Mouse (Mus musculus) kidney, embryonic 16.5 days (tissue): ENCODE results near the gene Map3k5. TPM values are rescaled to one million over a fixed set of nuclear protein-coding genes. Genes with fewer than 3 reads are reported as not detected.

Source experiments
- ATAC-seq: fragments of 200-750 bp; cut with Nextera tagmentation; 2 replicates; pipeline ENCODE4 v1.8.0; 2017; ENCODE audit warnings: moderate TSS enrichment; ENCODE audit not compliant: low FRiP score, low TSS enrichment
- H3K27ac ChIP-seq: fragments of 300-500 bp; sonication (generic); 2 replicates; pipeline ENCODE4 v1.5.1; 2014; ENCODE audit warnings: low read length
- H3K27me3 ChIP-seq: fragments of 300-500 bp; sonication (generic); 2 replicates; pipeline ENCODE4 v1.6.1; 2014; ENCODE audit warnings: low read length, control low read depth, mixed read lengths; ENCODE audit not compliant: insufficient read depth
- H3K36me3 ChIP-seq: fragments of 300-500 bp; sonication (generic); 2 replicates; pipeline ENCODE4 v1.6.1; 2014; ENCODE audit warnings: low read length, control low read depth, mixed read lengths; ENCODE audit not compliant: insufficient read depth
- H3K4me1 ChIP-seq: fragments of 300-500 bp; sonication (generic); 2 replicates; pipeline ENCODE4 v1.6.1; 2014; ENCODE audit warnings: low read length, control low read depth, mixed read lengths; ENCODE audit not compliant: insufficient read depth
- H3K4me2 ChIP-seq: fragments of 300-500 bp; sonication (generic); replicated peaks from 2 replicates; pipeline ENCODE4 v1.6.1; 2014; ENCODE audit warnings: low read depth, low read length
- H3K4me3 ChIP-seq: fragments of 300-500 bp; sonication (generic); 2 replicates; pipeline ENCODE4 v1.5.1; 2014; ENCODE audit warnings: mild to moderate bottlenecking, low read length
- H3K9ac ChIP-seq: fragments of 300-500 bp; sonication (generic); replicated peaks from 2 replicates; pipeline ENCODE4 v1.6.1; 2014; ENCODE audit warnings: low read length
- H3K9me3 ChIP-seq: fragments of 300-500 bp; sonication (generic); 2 replicates; pipeline ENCODE4 v1.6.1; 2016; ENCODE audit warnings: low read length, control low read depth
- WGBS: fragments of 180-500 bp; shearing (Covaris S2); extraction: QIAGEN DNeasy Blood & Tissue Kit; methylation state at CpG from one replicate; pipeline ENCODE4 v1.1.7; 2014; 5-methylcytosine and 5-hydroxymethylcytosine counted together
- polyA plus RNA-seq: library from polyadenylated mRNA; unstranded; fragments of >200 nt; fragmentation: Nextera tagmentation; extraction: Ambion mirVana; gene quantifications from 2 replicates; pipeline ENCODE4 v1.2.1, GENCODE M21; 2015

Map3k5 gene
- polyA plus RNA-seq, 1 experiment from 2014 or later = 2.4 TPM

GRCm38 (mm10) chr10:20149835-20150355 lies 215.6 kb downstream of the Map3k5 start:
- H3K27me3 ChIP-seq = peaks cover 19% of the 10 kb centered on the region
- no peak for ATAC-seq
- peak overlapping the region; percentile 76 for H3K4me3 ChIP-seq
- WGBS = 3% methylated on average over 13 of the region's 13 CpGs
- peak overlapping the region; percentile 75 for H3K27ac ChIP-seq
- H3K4me1 ChIP-seq = no peaks in the 10 kb centered on the region
- H3K36me3 ChIP-seq = no peaks in the 10 kb centered on the region
- H3K9ac ChIP-seq = peak overlapping the region; percentile 84
- H3K9me3 ChIP-seq = no peaks in the 10 kb centered on the region
- peak overlapping the region; percentile 93 for H3K4me2 ChIP-seq

DNA sequence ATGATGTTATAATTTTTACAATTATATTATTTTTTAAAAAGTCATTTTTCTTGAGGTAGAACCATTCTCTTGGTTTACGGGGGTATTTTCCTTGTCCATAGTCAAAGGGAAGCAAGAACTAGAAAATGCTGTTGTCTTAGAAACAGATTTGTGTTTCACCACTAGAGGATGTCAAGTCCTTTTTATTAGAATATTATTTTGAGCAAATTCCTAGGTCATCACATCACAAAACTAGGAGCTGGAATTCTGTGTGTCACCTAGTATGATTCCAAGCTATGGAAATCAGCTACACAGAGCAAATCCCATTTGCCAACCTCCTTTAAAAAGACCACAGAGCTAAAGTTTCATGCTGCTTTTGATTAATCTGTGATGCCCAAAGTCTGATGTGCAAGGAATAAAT lies 217.9 kb downstream of the Map3k5 start:
- H3K9ac ChIP-seq = no peak overlapping the region
- H3K27me3 ChIP-seq = peaks cover 19% of the 10 kb centered on the region
- no peak overlapping the region for H3K4me3 ChIP-seq
- no peak overlapping the region for H3K4me2 ChIP-seq
- no peaks in the 10 kb centered on the region for H3K36me3 ChIP-seq
- whole genome bisulfite sequencing = 87% methylated on average over 1 of the region's 1 CpGs
- H3K9me3 ChIP-seq = no peaks in the 10 kb centered on the region
- ATAC-seq = no peak
- no peak overlapping the region for H3K27ac ChIP-seq
- H3K4me1 ChIP-seq = no peaks in the 10 kb centered on the region

DNA sequence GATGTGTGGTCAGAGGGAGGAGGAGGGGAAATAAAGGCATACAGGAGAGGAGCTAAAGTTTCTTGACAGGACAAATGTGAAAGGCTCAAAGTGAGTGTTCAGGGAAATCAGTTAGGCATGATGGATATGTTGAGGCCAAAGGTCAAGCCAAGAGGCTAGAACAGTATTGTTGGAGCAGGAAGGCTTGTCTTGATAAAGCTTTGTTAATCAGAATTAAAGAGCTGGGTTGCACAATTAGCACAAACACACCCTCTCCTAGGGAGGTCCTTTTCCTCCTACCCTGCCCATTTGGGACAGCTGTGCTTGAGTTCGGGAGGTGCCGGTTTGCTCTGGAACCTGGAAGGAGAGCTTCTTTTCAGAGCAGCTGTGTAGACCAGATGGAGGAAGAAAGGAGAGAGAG lies 219.2 kb downstream of the Map3k5 start:
- no peak for ATAC-seq
- Histone ChIP-seq H3K27me3 (peaks cover 5% of the 10 kb centered on the region; the same call in 1 of the 2 replicates), H3K9me3 (no peaks in the 10 kb centered on the region), H3K4me2 (no peak overlapping the region), H3K4me1 (no peaks in the 10 kb centered on the region), H3K27ac (no peak overlapping the region), H3K36me3 (no peaks in the 10 kb centered on the region), H3K4me3 (no peak overlapping the region), H3K9ac (no peak overlapping the region)
- 59% methylated on average over 2 of the region's 2 CpGs for WGBS

DNA sequence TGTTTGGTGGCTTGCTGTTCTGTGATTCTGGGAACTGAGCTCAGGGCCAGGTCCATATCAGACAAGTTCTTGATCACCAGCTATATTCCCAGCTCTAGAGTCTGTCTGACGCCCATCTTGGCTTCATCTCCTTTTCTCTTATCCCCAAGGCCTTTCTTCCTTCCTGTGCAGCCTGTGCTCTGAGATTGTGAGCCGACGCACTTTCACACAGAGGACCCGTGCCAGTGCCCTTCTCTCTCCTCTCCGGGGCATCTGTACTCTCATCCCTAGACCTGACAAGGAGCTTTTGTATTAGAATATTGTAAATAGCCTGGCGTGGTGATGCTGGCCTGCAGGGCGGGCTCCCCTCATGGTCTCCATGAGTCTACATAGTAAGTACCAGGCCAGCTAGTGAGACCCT lies 221.1 kb downstream of the Map3k5 start:
- no peaks in the 10 kb centered on the region for H3K9me3 ChIP-seq
- H3K4me2 ChIP-seq = no peak overlapping the region
- H3K4me1 ChIP-seq = no peaks in the 10 kb centered on the region
- no peak overlapping the region for H3K27ac ChIP-seq
- no peak overlapping the region for H3K4me3 ChIP-seq
- 80% methylated on average over 7 of the region's 7 CpGs for WGBS
- H3K27me3 ChIP-seq = no peaks in the 10 kb centered on the region
- ATAC-seq = no peak
- no peaks in the 10 kb centered on the region for H3K36me3 ChIP-seq
- no peak overlapping the region for H3K9ac ChIP-seq

DNA sequence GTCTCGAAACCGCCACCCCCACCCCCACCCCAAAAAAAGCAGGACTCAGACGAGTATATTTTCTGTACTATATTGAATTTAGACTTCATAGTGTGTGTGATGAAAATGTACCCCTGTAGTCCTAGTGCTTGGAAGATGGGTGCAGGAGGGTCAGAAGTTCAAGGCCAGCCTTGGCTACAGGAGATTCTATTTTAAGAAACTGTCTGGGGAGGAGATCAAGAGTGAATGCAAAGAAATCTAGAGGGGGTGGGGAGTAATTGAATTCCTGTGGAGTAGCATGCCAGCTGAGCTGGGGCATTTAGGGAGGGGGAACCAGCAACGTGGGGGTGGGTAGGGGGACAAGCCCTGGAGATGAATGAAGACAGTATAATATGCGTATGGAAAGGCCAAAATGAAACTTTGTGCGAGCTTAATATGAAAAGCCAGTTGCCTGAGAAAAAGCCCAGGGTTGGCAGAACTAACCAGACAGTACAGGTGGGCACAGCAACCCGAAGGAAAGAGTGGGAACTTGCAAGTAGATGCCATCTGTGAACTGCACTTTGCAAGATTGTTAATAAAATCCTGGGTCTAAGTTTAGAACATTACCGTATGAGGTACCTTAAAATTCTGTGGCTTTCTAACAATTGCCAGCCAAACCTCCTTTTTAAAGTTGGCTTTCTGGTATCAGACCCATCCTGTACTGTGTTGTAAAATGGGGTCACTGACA lies 222.9 kb downstream of the Map3k5 start:
- H3K4me2 ChIP-seq = no peak overlapping the region
- H3K9me3 ChIP-seq = no peaks in the 10 kb centered on the region
- H3K27ac ChIP-seq = no peak overlapping the region
- H3K27me3 ChIP-seq = no peaks in the 10 kb centered on the region
- no peak overlapping the region for H3K9ac ChIP-seq
- WGBS = 86% methylated on average over 8 of the region's 8 CpGs
- 0 out of 2 replicates have a peak, but pooled peaks cover 3% of the 10 kb centered on the region for H3K4me1 ChIP-seq
- no peak for ATAC-seq
- H3K4me3 ChIP-seq = no peak overlapping the region
- H3K36me3 ChIP-seq = no peaks in the 10 kb centered on the region

DNA sequence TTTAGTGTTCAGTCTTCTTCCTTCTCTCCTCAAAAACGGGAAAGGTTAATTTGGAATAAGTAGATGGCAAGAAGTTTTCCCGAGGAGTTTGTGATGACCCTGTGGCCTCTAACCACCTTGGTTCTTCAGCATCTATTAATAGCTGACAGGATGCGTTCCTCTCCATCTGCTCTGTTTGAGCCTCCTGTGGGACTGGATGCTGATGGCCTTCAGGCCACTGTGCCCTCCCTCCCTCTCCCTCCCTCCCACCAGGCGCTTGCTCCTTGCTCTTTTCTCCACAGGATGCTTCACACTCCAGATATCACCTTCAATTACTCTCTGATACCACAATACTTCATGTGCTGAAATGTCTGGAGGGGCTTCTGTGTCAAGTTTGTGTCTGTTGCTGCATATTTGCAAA lies 224.5 kb downstream of the Map3k5 start:
- H3K27me3 ChIP-seq = no peaks in the 10 kb centered on the region
- no peaks in the 10 kb centered on the region for H3K36me3 ChIP-seq
- 50% methylated on average over 4 of the region's 4 CpGs for WGBS
- H3K9me3 ChIP-seq = no peaks in the 10 kb centered on the region
- H3K27ac ChIP-seq = no peak overlapping the region
- ATAC-seq = no peak
- H3K9ac ChIP-seq = no peak overlapping the region
- H3K4me2 ChIP-seq = no peak overlapping the region
- H3K4me3 ChIP-seq = no peak overlapping the region
- 0 out of 2 replicates have a peak, but pooled peaks cover 3% of the 10 kb centered on the region for H3K4me1 ChIP-seq

- H3K4me1 ChIP-seq = 0 out of 2 replicates have a peak, but pooled peaks cover 3% of the 10 kb centered on the region
- H3K36me3 ChIP-seq = no peaks in the 10 kb centered on the region
- H3K9me3 ChIP-seq = no peaks in the 10 kb centered on the region
- H3K4me3 ChIP-seq = no peak overlapping the region
- no peak for ATAC-seq
- H3K4me2 ChIP-seq = no peak overlapping the region
- no peak overlapping the region for H3K9ac ChIP-seq
- no peak overlapping the region for H3K27ac ChIP-seq
- WGBS = 89% methylated on average over 5 of the region's 5 CpGs
- H3K27me3 ChIP-seq = no peaks in the 10 kb centered on the region
These were observed 225.0 kb downstream of the Map3k5 start for GRCm38 (mm10) chr10:20159308-20159707.

DNA sequence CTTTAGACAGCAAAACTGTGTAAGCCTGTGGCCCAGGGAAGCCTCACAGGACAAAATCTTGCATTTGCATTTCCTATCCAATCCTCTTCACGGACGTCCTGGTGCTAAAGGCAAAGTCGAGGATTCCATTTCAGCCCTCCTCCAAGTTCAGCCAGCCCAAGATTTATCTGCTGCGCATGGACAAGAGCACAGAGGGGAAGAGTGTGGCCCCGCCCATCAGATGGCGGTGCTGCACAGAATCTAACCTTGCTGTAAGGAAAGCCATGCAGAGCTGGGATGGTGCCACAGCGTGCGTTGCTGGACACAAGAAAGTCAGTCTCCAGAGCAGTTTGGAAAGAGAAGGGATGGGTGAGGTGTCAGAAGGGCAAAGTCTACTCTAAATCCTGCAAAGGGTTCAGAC lies 226.6 kb downstream of the Map3k5 start:
- WGBS = 36% methylated on average over 8 of the region's 8 CpGs
- H3K9ac ChIP-seq = no peak overlapping the region
- no peak overlapping the region for H3K4me3 ChIP-seq
- H3K4me2 ChIP-seq = no peak overlapping the region
- H3K9me3 ChIP-seq = peaks cover 5% of the 10 kb centered on the region; the same call in 1 of the 2 replicates
- no peaks in the 10 kb centered on the region for H3K36me3 ChIP-seq
- H3K4me1 ChIP-seq = 0 out of 2 replicates have a peak, but pooled peaks cover 3% of the 10 kb centered on the region
- ATAC-seq = peak; percentile 84
- no peak overlapping the region for H3K27ac ChIP-seq
- no peaks in the 10 kb centered on the region for H3K27me3 ChIP-seq

GRCm38 (mm10) chr10:20164810-20165209 lies 230.5 kb downstream of the Map3k5 start:
- Histone ChIP-seq H3K9ac (no peak overlapping the region), H3K4me3 (no peak overlapping the region), H3K4me1 (peaks cover 4% of the 10 kb centered on the region), H3K27me3 (no peaks in the 10 kb centered on the region), H3K27ac (no peak overlapping the region), H3K4me2 (no peak overlapping the region), H3K9me3 (peaks cover 5% of the 10 kb centered on the region; the same call in 1 of the 2 replicates), H3K36me3 (no peaks in the 10 kb centered on the region)
- 69% methylated on average over 5 of the region's 5 CpGs for WGBS
- no peak for ATAC-seq

DNA sequence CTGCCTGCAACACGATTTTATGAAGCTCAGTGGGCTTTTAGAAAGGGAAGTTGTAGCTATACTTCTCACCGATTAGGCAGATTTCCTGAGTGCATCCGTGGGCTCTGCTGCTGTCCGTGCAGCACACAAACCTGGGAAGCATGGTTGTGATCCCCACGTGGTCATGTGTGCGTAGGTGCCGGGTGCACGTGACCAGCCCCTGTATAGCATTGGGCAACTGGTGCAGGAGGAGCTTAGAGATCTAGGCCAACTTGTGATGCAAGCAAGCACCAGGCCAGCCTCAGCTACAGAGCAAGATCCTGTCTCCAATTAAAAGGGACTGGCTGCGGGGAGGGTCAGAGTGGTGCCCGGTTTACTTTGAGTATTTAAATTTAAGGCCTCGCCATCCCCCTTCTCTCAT lies 232.5 kb downstream of the Map3k5 start:
- ATAC-seq = no peak
- peaks cover 5% of the 10 kb centered on the region; the same call in 1 of the 2 replicates for H3K9me3 ChIP-seq
- 79% methylated on average over 11 of the region's 11 CpGs for WGBS
- H3K27ac ChIP-seq = no peak overlapping the region
- no peak overlapping the region for H3K4me2 ChIP-seq
- H3K27me3 ChIP-seq = no peaks in the 10 kb centered on the region
- H3K4me1 ChIP-seq = peaks cover 19% of the 10 kb centered on the region
- no peak overlapping the region for H3K9ac ChIP-seq
- no peak overlapping the region for H3K4me3 ChIP-seq
- H3K36me3 ChIP-seq = no peaks in the 10 kb centered on the region
